Mouse (Mus musculus): ENCODE results near the gene Camsap2.

- TF ChIP-seq CTCF (IDR thresholded peaks at IDR 0.05; ENCODE audit: insufficient read depth, low read length) (0 out of 2 replicates have a peak, but pooled peaks have one; percentile 24), POLR2A (IDR thresholded peaks at IDR 0.05; ENCODE audit: borderline replicate concordance, extremely low read depth, low read depth, low read length) (no peak)
Observed at GRCm38 (mm10) chr1:136306424-136306823, 39.5 kb downstream of the Camsap2 start.
